In the genomic region with DNA sequence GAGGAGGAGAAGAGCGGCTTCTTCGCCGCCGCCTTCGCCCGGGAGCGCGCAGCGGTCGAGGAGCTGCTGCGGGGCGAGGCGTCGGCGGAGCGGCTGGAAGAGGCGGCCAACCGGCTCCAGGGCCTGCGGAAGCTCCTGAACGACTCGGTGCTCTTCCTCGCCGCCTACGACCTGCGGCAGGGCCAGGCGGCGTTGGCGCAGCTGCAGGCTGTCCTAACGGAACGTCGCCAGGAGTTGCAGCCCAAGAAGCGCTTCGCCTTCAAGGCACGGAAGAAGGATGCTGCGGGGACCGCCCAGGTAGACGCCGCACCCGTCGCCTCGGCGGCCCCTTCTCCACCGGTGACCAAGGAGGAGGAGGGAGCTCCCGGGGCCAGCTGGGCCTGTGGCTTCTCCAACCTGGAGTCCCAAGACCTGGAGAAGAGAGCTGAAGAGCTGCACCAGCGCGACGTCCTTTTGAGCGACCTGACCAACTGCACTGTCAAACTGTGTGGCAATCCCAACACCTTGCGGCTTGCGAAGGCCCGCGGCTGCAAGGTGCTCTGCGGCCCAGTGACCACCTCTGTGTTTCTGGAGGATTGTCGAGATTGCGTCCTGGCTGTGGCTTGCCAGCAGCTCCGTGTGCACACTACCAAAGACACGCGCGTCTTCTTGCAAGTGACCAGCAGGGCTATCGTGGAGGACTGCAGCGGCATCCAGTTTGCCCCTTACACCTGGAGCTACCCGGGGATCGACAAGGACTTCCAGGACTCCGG, we compare ENCODE assay signal across 9 mouse cellular contexts. TPM values are rescaled to one million over a fixed set of nuclear protein-coding genes. Genes with fewer than 3 reads are reported as not detected.
A peak's percentile ranks its signal among the peaks of the same experiment; 100 is the strongest.
DNase-seq lines count a peak whose midpoint lies in the region; ATAC-seq and TF ChIP-seq lines count a peak whose summit lies in the region.
"Had no signal": no experiment of that assay in that cellular context is flagged by ENCODE, and none has a peak within 500 bp of the region (broad histone marks: within the 10 kb centered on the region; RNA-seq: fewer than 3 reads in every experiment).

No protein-coding gene starts in this region.

- POLR2A ChIA-PET in Patski (lab: Charles Lee): interaction anchor here (0.6 to 2.4 kb wide), 6 partner anchors 14 to 120 kb away, joined by 4 to 12 read pairs (median 8); a partner anchor contains a TSS

- peak; percentile 32 for ATAC-seq in Patski
- peak; percentile 17 for ATAC-seq in kidney, embryonic 16.5 days (ENCODE audit: low FRiP score, low TSS enrichment)
- ATAC-seq in liver, postnatal 0 days: peak; percentile 18
- ATAC-seq in neural tube, embryonic 15.5 days (ENCODE audit: low FRiP score): peak; percentile 30

- no peak for TF ChIP-seq CTCF in Patski (IDR thresholded peaks at IDR 0.05)
- no peak for TF ChIP-seq CTCF in heart, adult 2 months (IDR thresholded peaks at IDR 0.05)
- TF ChIP-seq CTCF in liver, postnatal 0 days (IDR thresholded peaks at IDR 0.05; ENCODE audit: low read depth): no peak

- intact Hi-C loops in heart, adult 2 months (cut with DNase I): loop anchor here (1.0 kb wide), 2 partner anchors 36 to 109 kb away; a partner anchor contains a TSS

- no peaks in the 10 kb centered on the region for H3K27me3 ChIP-seq in Patski
- no peaks in the 10 kb centered on the region for H3K27me3 ChIP-seq in heart, adult 2 months (ENCODE audit: control insufficient read depth, insufficient read depth, low read length)
- H3K27me3 ChIP-seq in kidney, embryonic 16.5 days (ENCODE audit: insufficient read depth, low read length): no peaks in the 10 kb centered on the region
- H3K27me3 ChIP-seq in liver, postnatal 0 days (ENCODE audit: insufficient read depth, low read length): no peaks in the 10 kb centered on the region
- H3K27me3 ChIP-seq in neural tube, embryonic 15.5 days (replicated peaks): no peaks in the 10 kb centered on the region

- TF ChIP-seq POLR2A in heart, adult 2 months (IDR thresholded peaks at IDR 0.05; ENCODE audit: insufficient read depth, low read depth, low read length): no peak

- H3K27ac ChIP-seq in heart, adult 2 months: peak overlapping the region; percentile 95
- H3K27ac ChIP-seq in kidney, embryonic 16.5 days (ENCODE audit: low read length): peak overlapping the region; percentile 86
- H3K27ac ChIP-seq in liver, postnatal 0 days (ENCODE audit: low read depth): peak overlapping the region; percentile 79
- H3K27ac ChIP-seq in neural tube, embryonic 15.5 days (replicated peaks): peak overlapping the region; percentile 99

- no peaks in the 10 kb centered on the region for H3K79me2 ChIP-seq in heart, adult 2 months (replicated peaks; ENCODE audit: control insufficient read depth, insufficient read depth, low read length)

- peaks cover 9% of the 10 kb centered on the region for H3K4me1 ChIP-seq in heart, adult 2 months (ENCODE audit: control insufficient read depth, insufficient read depth, low read length)
- H3K4me1 ChIP-seq in kidney, embryonic 16.5 days (ENCODE audit: insufficient read depth, low read length): peaks cover 19% of the 10 kb centered on the region
- H3K4me1 ChIP-seq in liver, postnatal 0 days (ENCODE audit: insufficient read depth): peaks cover 23% of the 10 kb centered on the region
- H3K4me1 ChIP-seq in neural tube, embryonic 15.5 days: peaks cover 48% of the 10 kb centered on the region

- peak overlapping the region; percentile 88 for H3K9ac ChIP-seq in heart, adult 2 months (ENCODE audit: low read depth, low read length)
- H3K9ac ChIP-seq in kidney, embryonic 16.5 days (replicated peaks; ENCODE audit: low read length): peak overlapping the region; percentile 80
- H3K9ac ChIP-seq in liver, postnatal 0 days (replicated peaks): peak overlapping the region; percentile 89
- H3K9ac ChIP-seq in neural tube, embryonic 15.5 days (replicated peaks): peak overlapping the region; percentile 82

- CTCF ChIA-PET in Patski (lab: Charles Lee): interaction anchor here (1.1 to 1.5 kb wide), 2 partner anchors 13 to 109 kb away, joined by 3 to 5 read pairs; a partner anchor contains a TSS

- peak overlapping the region; percentile 90 for H3K4me2 ChIP-seq in kidney, embryonic 16.5 days (replicated peaks; ENCODE audit: low read depth, low read length)
- peak overlapping the region; percentile 98 for H3K4me2 ChIP-seq in liver, postnatal 0 days (ENCODE audit: low read depth, low read length)
- peak overlapping the region; percentile 85 for H3K4me2 ChIP-seq in neural tube, embryonic 15.5 days

- TF ChIP-seq EP300 in heart, adult 2 months (IDR thresholded peaks at IDR 0.05; ENCODE audit: insufficient read depth, low read depth, low read length): no peak
- no peak for TF ChIP-seq EP300 in liver, postnatal 0 days (IDR thresholded peaks at IDR 0.05; ENCODE audit: low read depth)

- no peaks in the 10 kb centered on the region for H3K9me3 ChIP-seq in kidney, embryonic 16.5 days (ENCODE audit: low read length)
- no peaks in the 10 kb centered on the region for H3K9me3 ChIP-seq in liver, postnatal 0 days (ENCODE audit: low read length)
- no peaks in the 10 kb centered on the region for H3K9me3 ChIP-seq in neural tube, embryonic 15.5 days (replicated peaks)

- H3K4me3 ChIP-seq in heart, adult 2 months: peak overlapping the region; percentile 94
- peak overlapping the region; percentile 62 for H3K4me3 ChIP-seq in kidney, embryonic 16.5 days (ENCODE audit: low read length)
- H3K4me3 ChIP-seq in liver, postnatal 0 days (ENCODE audit: low read depth, low read length): peak overlapping the region; percentile 88
- peak overlapping the region; percentile 91 for H3K4me3 ChIP-seq in neural tube, embryonic 15.5 days (replicated peaks)

- in situ Hi-C loops in Patski (cut with MboI; ENCODE audit: low pct_unique_long_range_greater_than_20kb): no loop called here

- peaks cover 7% of the 10 kb centered on the region for H3K36me3 ChIP-seq in heart, adult 2 months (ENCODE audit: control insufficient read depth, insufficient read depth, low read length)
- peaks cover 10% of the 10 kb centered on the region for H3K36me3 ChIP-seq in kidney, embryonic 16.5 days (ENCODE audit: insufficient read depth, low read length)
- no peaks in the 10 kb centered on the region for H3K36me3 ChIP-seq in liver, postnatal 0 days (replicated peaks; ENCODE audit: insufficient read depth, low read length)
- no peaks in the 10 kb centered on the region for H3K36me3 ChIP-seq in neural tube, embryonic 15.5 days

- WGBS in heart, adult 2 months: under 1% methylated on average over 60 of the region's 64 CpGs
- under 1% methylated on average over 64 of the region's 64 CpGs for WGBS in kidney, embryonic 16.5 days
- 1% methylated on average over 59 of the region's 64 CpGs for WGBS in liver, postnatal 0 days (ENCODE audit: insufficient replicate concordance)
- 2% methylated on average over 55 of the region's 64 CpGs for WGBS in neural tube, embryonic 15.5 days

- DNase-seq in 3T3-L1 (ENCODE audit: low read depth, low spot score): peak; percentile 41
- DNase-seq in Patski (ENCODE audit: low read depth, low spot score): no peak
- DNase-seq in embryo, embryonic 11 days: peak; percentile 34
- peak in 1 of 2 experiments; percentile 72 for DNase-seq in heart, adult 2 months
- peak; percentile 54 for DNase-seq in liver, postnatal 0 days
- DNase-seq in c-Kit-positive CD71-positive TER-119-positive erythroid progenitor cells, embryonic 14.5 days (ENCODE audit: low spot score): no peak

RNA-seq across cellular contexts. Expression of a gene that starts 0.5 kb away (rescaled TPM):
- polyA plus RNA-seq in Patski (2021): 36.4 TPM
- total RNA-seq in heart, adult 2 months (2021): 10 to 100 TPM; 16.3 TPM
- polyA plus RNA-seq in heart, adult 2 months (2012; rRNA removed): 12.7 and 13.3 TPM in 2 replicates
- 49.8 and 54.7 TPM in 2 replicates for polyA plus RNA-seq in kidney, embryonic 16.5 days (2015; fragmentation: Nextera tagmentation; extraction: Ambion mirVana)
- polyA plus RNA-seq in liver, postnatal 0 days (2015; fragmentation: Nextera tagmentation; extraction: Ambion mirVana): 24.1 and 30.1 TPM in 2 replicates
- polyA plus RNA-seq in neural tube, embryonic 15.5 days (2015; fragmentation: Nextera tagmentation; extraction: Ambion mirVana): 55.9 and 62.5 TPM in 2 replicates

RNA-seq across cellular contexts. Expression of a gene that starts 19.2 kb away (rescaled TPM):
- polyA plus RNA-seq in Patski (2021): not detected
- not detected for total RNA-seq in heart, adult 2 months (2021)
- not detected in 2 replicates for polyA plus RNA-seq in heart, adult 2 months (2012; rRNA removed)
- polyA plus RNA-seq in kidney, embryonic 16.5 days (2015; fragmentation: Nextera tagmentation; extraction: Ambion mirVana): 0.09 and 0.14 TPM in 2 replicates
- not detected in 2 replicates for polyA plus RNA-seq in liver, postnatal 0 days (2015; fragmentation: Nextera tagmentation; extraction: Ambion mirVana)
- not detected in 2 replicates for polyA plus RNA-seq in neural tube, embryonic 15.5 days (2015; fragmentation: Nextera tagmentation; extraction: Ambion mirVana)
- total RNA-seq: adrenal gland, postnatal 4 days had no signal

RNA-seq across cellular contexts. Expression of a gene that starts 32.7 kb away (rescaled TPM):
- polyA plus RNA-seq in Patski (2021): 16.4 TPM
- 10 to 100 TPM; 12.3 to 15.7 TPM for total RNA-seq in heart, adult 2 months (2021)
- polyA plus RNA-seq in heart, adult 2 months (2012; rRNA removed): 7.4 and 9.6 TPM in 2 replicates
- polyA plus RNA-seq in kidney, embryonic 16.5 days (2015; fragmentation: Nextera tagmentation; extraction: Ambion mirVana): 3.2 and 3.6 TPM in 2 replicates
- 1.8 and 1.9 TPM in 2 replicates for polyA plus RNA-seq in liver, postnatal 0 days (2015; fragmentation: Nextera tagmentation; extraction: Ambion mirVana)
- polyA plus RNA-seq in neural tube, embryonic 15.5 days (2015; fragmentation: Nextera tagmentation; extraction: Ambion mirVana): 6.6 and 8.3 TPM in 2 replicates

Comparison
In these comparisons a context has a peak if more than half of its experiments do, and no peak if none do; other contexts are left out.
1. DNase-seq: peak in 3T3-L1 (single experiment), embryo, embryonic 11 days (single experiment) and liver, postnatal 0 days (single experiment); none in Patski (single experiment) and c-Kit-positive CD71-positive TER-119-positive erythroid progenitor cells, embryonic 14.5 days (single experiment).
2. Peak in every context shown above with its lines, with median percentiles within 50 percentile points of each other: ATAC-seq, H3K27ac ChIP-seq, H3K4me3 ChIP-seq, H3K9ac ChIP-seq and H3K4me2 ChIP-seq.